Mouse (Mus musculus): ENCODE measurements around the gene Trim67.

Trim67 gene

GRCm38 (mm10) chr8:124794486-124794780, 1.5 kb downstream of the Trim67 start:
- peak; percentile 94 for DNase-seq (ENCODE audit: low spot score)

- DNase-seq (ENCODE audit: low spot score) = peak; percentile 20
Measured at GRCm38 (mm10) chr8:124795781-124796488, 3.0 kb downstream of the Trim67 start.

GRCm38 (mm10) chr8:124800542-124800941, 7.7 kb downstream of the Trim67 start:
- DNase-seq (ENCODE audit: low spot score) = no peak

- peak; percentile 5 for DNase-seq (ENCODE audit: low spot score)
Measured at GRCm38 (mm10) chr8:124803824-124804702, 11.2 kb downstream of the Trim67 start.

GRCm38 (mm10) chr8:124805990-124806389, 13.1 kb downstream of the Trim67 start:
- peak; percentile 5 for DNase-seq (ENCODE audit: low spot score)

GRCm38 (mm10) chr8:124809419-124809818, 16.5 kb downstream of the Trim67 start:
- DNase-seq (ENCODE audit: low spot score) = no peak

GRCm38 (mm10) chr8:124810056-124810610, 17.2 kb downstream of the Trim67 start:
- no peak for DNase-seq (ENCODE audit: low spot score)

GRCm38 (mm10) chr8:124810689-124811394, 17.9 kb downstream of the Trim67 start:
- peak; percentile 4 for DNase-seq (ENCODE audit: low spot score)

GRCm38 (mm10) chr8:124813326-124813725, 20.4 kb downstream of the Trim67 start:
- peak; percentile 60 for DNase-seq (ENCODE audit: low spot score)

- peak; percentile 6 for DNase-seq (ENCODE audit: low spot score)
Measured at GRCm38 (mm10) chr8:124815870-124816269, 23.0 kb downstream of the Trim67 start.

GRCm38 (mm10) chr8:124816866-124817265, 24.0 kb downstream of the Trim67 start:
- DNase-seq (ENCODE audit: low spot score) = peak; percentile 5

- peak; percentile 25 for DNase-seq (ENCODE audit: low spot score)
Measured at GRCm38 (mm10) chr8:124817361-124817760, 24.5 kb downstream of the Trim67 start.

GRCm38 (mm10) chr8:124819612-124820115, 26.8 kb downstream of the Trim67 start:
- DNase-seq (ENCODE audit: low spot score) = no peak

GRCm38 (mm10) chr8:124820125-124820524, 27.2 kb downstream of the Trim67 start:
- DNase-seq (ENCODE audit: low spot score) = peak; percentile 5

- DNase-seq (ENCODE audit: low spot score) = peak; percentile 5
Measured at GRCm38 (mm10) chr8:124823497-124823896, 30.6 kb downstream of the Trim67 start.

GRCm38 (mm10) chr8:124826658-124827057, 33.8 kb downstream of the Trim67 start:
- DNase-seq (ENCODE audit: low spot score) = peak; percentile 18

- DNase-seq (ENCODE audit: low spot score) = peak; percentile 83
Measured at GRCm38 (mm10) chr8:124827387-124827786, 34.5 kb downstream of the Trim67 start.

GRCm38 (mm10) chr8:124828561-124829240, 35.8 kb downstream of the Trim67 start:
- DNase-seq (ENCODE audit: low spot score) = peak; percentile 5

- DNase-seq (ENCODE audit: low spot score) = peak; percentile 4
Measured at GRCm38 (mm10) chr8:124830050-124830449, 37.2 kb downstream of the Trim67 start.

GRCm38 (mm10) chr8:124831531-124831930, 38.6 kb downstream of the Trim67 start:
- peak; percentile 9 for DNase-seq (ENCODE audit: low spot score)

GRCm38 (mm10) chr8:124831941-124832340, 39.0 kb downstream of the Trim67 start:
- DNase-seq (ENCODE audit: low spot score) = no peak

Measured in MN1 (cell line).